Mouse (Mus musculus): Measurements from ENCODE around the gene Armh4. TPM values are rescaled to one million over a fixed set of nuclear protein-coding genes. Genes with fewer than 3 reads are reported as not detected.

Armh4 gene
- polyA plus RNA-seq, 1 experiment = 6.4 TPM

- Histone ChIP-seq H3K27ac (ENCODE audit: insufficient read depth, low read depth, low read length) (no peak overlapping the region), H3K36me3 (ENCODE audit: control insufficient read depth, insufficient read depth, low read length) (no peaks in the 10 kb centered on the region), H3K4me3 (ENCODE audit: insufficient read depth, low read depth, low read length) (no peak overlapping the region), H3K4me1 (ENCODE audit: control insufficient read depth, insufficient read depth, low read length) (no peaks in the 10 kb centered on the region), H3K27me3 (replicated peaks; ENCODE audit: control insufficient read depth, insufficient read depth, low read length) (no peaks in the 10 kb centered on the region)
- peak; percentile 47; the same call in 1 of the 2 replicates for TF ChIP-seq CTCF (conservative IDR thresholded peaks at IDR 0.05; ENCODE audit: insufficient read depth, insufficient read length, low read depth, low read length)
- no peak for TF ChIP-seq POLR2A (IDR thresholded peaks at IDR 0.05; ENCODE audit: low read depth, low read length)
- WGBS = 48% methylated on average over 4 of the region's 4 CpGs
- no peak for DNase-seq
These were observed 59.7 kb downstream of the Armh4 start for GRCm38 (mm10) chr14:49723361-49724054.

- Histone ChIP-seq H3K4me1 (ENCODE audit: control insufficient read depth, insufficient read depth, low read length) (no peaks in the 10 kb centered on the region), H3K27me3 (replicated peaks; ENCODE audit: control insufficient read depth, insufficient read depth, low read length) (no peaks in the 10 kb centered on the region), H3K36me3 (ENCODE audit: control insufficient read depth, insufficient read depth, low read length) (no peaks in the 10 kb centered on the region), H3K4me3 (ENCODE audit: insufficient read depth, low read depth, low read length) (no peak overlapping the region), H3K27ac (ENCODE audit: insufficient read depth, low read depth, low read length) (no peak overlapping the region)
- DNase-seq = no peak
- TF ChIP-seq POLR2A (IDR thresholded peaks at IDR 0.05; ENCODE audit: low read depth, low read length) (no peak), CTCF (conservative IDR thresholded peaks at IDR 0.05; ENCODE audit: insufficient read depth, insufficient read length, low read depth, low read length) (no peak)
- WGBS = 38% methylated on average over 3 of the region's 3 CpGs
These were observed 60.4 kb downstream of the Armh4 start for GRCm38 (mm10) chr14:49722782-49723181.

- WGBS = 67% methylated on average over 1 of the region's 1 CpGs
- DNase-seq = no peak
- H3K4me1 ChIP-seq (ENCODE audit: control insufficient read depth, insufficient read depth, low read length) = no peaks in the 10 kb centered on the region
- H3K36me3 ChIP-seq (ENCODE audit: control insufficient read depth, insufficient read depth, low read length) = no peaks in the 10 kb centered on the region
- no peak for TF ChIP-seq POLR2A (IDR thresholded peaks at IDR 0.05; ENCODE audit: low read depth, low read length)
- TF ChIP-seq CTCF (conservative IDR thresholded peaks at IDR 0.05; ENCODE audit: insufficient read depth, insufficient read length, low read depth, low read length) = no peak
- H3K4me3 ChIP-seq (ENCODE audit: insufficient read depth, low read depth, low read length) = no peak overlapping the region
- no peaks in the 10 kb centered on the region for H3K27me3 ChIP-seq (replicated peaks; ENCODE audit: control insufficient read depth, insufficient read depth, low read length)
- no peak overlapping the region for H3K27ac ChIP-seq (ENCODE audit: insufficient read depth, low read depth, low read length)
These were observed 61.9 kb downstream of the Armh4 start for GRCm38 (mm10) chr14:49721281-49721680.

- Histone ChIP-seq H3K27me3 (replicated peaks; ENCODE audit: control insufficient read depth, insufficient read depth, low read length) (no peaks in the 10 kb centered on the region), H3K27ac (ENCODE audit: insufficient read depth, low read depth, low read length) (no peak overlapping the region), H3K36me3 (ENCODE audit: control insufficient read depth, insufficient read depth, low read length) (no peaks in the 10 kb centered on the region), H3K4me3 (ENCODE audit: insufficient read depth, low read depth, low read length) (no peak overlapping the region), H3K4me1 (ENCODE audit: control insufficient read depth, insufficient read depth, low read length) (no peaks in the 10 kb centered on the region)
- no peak for TF ChIP-seq POLR2A (IDR thresholded peaks at IDR 0.05; ENCODE audit: low read depth, low read length)
- TF ChIP-seq CTCF (conservative IDR thresholded peaks at IDR 0.05; ENCODE audit: insufficient read depth, insufficient read length, low read depth, low read length) = no peak
- no peak for DNase-seq
These were observed 63.5 kb downstream of the Armh4 start for GRCm38 (mm10) chr14:49719678-49720077.

GRCm38 (mm10) chr14:49711016-49711415 is 72.2 kb downstream of the Armh4 start:
- TF ChIP-seq POLR2A (IDR thresholded peaks at IDR 0.05; ENCODE audit: low read depth, low read length) = no peak
- peak; percentile 31 for TF ChIP-seq CTCF (conservative IDR thresholded peaks at IDR 0.05; ENCODE audit: insufficient read depth, insufficient read length, low read depth, low read length)
- Histone ChIP-seq H3K4me3 (ENCODE audit: insufficient read depth, low read depth, low read length) (no peak overlapping the region), H3K27ac (ENCODE audit: insufficient read depth, low read depth, low read length) (no peak overlapping the region), H3K4me1 (ENCODE audit: control insufficient read depth, insufficient read depth, low read length) (no peaks in the 10 kb centered on the region), H3K36me3 (ENCODE audit: control insufficient read depth, insufficient read depth, low read length) (no peaks in the 10 kb centered on the region), H3K27me3 (replicated peaks; ENCODE audit: control insufficient read depth, insufficient read depth, low read length) (no peaks in the 10 kb centered on the region)
- WGBS = 53% methylated on average over 3 of the region's 3 CpGs
- no peak for DNase-seq

- no peak overlapping the region for H3K27ac ChIP-seq (ENCODE audit: insufficient read depth, low read depth, low read length)
- TF ChIP-seq CTCF (conservative IDR thresholded peaks at IDR 0.05; ENCODE audit: insufficient read depth, insufficient read length, low read depth, low read length) (no peak), POLR2A (IDR thresholded peaks at IDR 0.05; ENCODE audit: low read depth, low read length) (no peak)
- 28% methylated on average over 3 of the region's 3 CpGs for WGBS
- H3K27me3 ChIP-seq (replicated peaks; ENCODE audit: control insufficient read depth, insufficient read depth, low read length) = no peaks in the 10 kb centered on the region
- no peaks in the 10 kb centered on the region for H3K36me3 ChIP-seq (ENCODE audit: control insufficient read depth, insufficient read depth, low read length)
- peak; percentile 6 for DNase-seq
- no peaks in the 10 kb centered on the region for H3K4me1 ChIP-seq (ENCODE audit: control insufficient read depth, insufficient read depth, low read length)
- no peak overlapping the region for H3K4me3 ChIP-seq (ENCODE audit: insufficient read depth, low read depth, low read length)
These were observed 79.6 kb downstream of the Armh4 start for GRCm38 (mm10) chr14:49703432-49704200.

Measured in kidney, adult 2 months (tissue).